Mouse (Mus musculus): ENCODE results near the gene D130043K22Rik. TPM values are rescaled to one million over a fixed set of nuclear protein-coding genes. Genes with fewer than 3 reads are reported as not detected.

Gene D130043K22Rik
- 0.28 TPM in 1 of 2 replicates, not detected in the other for polyA plus RNA-seq (2016; fragmentation: Nextera tagmentation; extraction: Ambion mirVana)

- peak within 1 kb of the TSS; percentile 38 for H3K9ac ChIP-seq
- WGBS = 15% methylated on average over 40 of the region's 40 CpGs
- peak within 1 kb of the TSS; percentile 85 for H3K4me2 ChIP-seq
- H3K27me3 ChIP-seq (replicated peaks) = no peaks in the 10 kb centered on the region; the same call in 1 of the 2 replicates
- peaks cover 8% of the 10 kb centered on the region for H3K36me3 ChIP-seq
- H3K4me1 ChIP-seq (replicated peaks) = peaks cover 8% of the 10 kb centered on the region; the same call in 1 of the 2 replicates
- H3K9me3 ChIP-seq (replicated peaks) = no peaks in the 10 kb centered on the region
- H3K4me3 ChIP-seq = peak within 1 kb of the TSS; percentile 50
- H3K27ac ChIP-seq (ENCODE audit: poor library complexity, severe bottlenecking) = no peak within 1 kb of the TSS
- ATAC-seq (ENCODE audit: insufficient number of reproducible peaks, low FRiP score) = peak; percentile 69; the same call in 1 of the 2 replicates
Observed at GRCm38 (mm10) chr13:24844983-24845955, at the start of gene D130043K22Rik. TSS of gene D130043K22Rik (plus strand) at chr13:24845135.

GRCm38 (mm10) chr13:24798686-24799085 is 46.2 kb upstream of the D130043K22Rik start:
- H3K9ac ChIP-seq = no peak overlapping the region
- H3K4me3 ChIP-seq = no peak overlapping the region
- no peak overlapping the region for H3K4me2 ChIP-seq
- H3K36me3 ChIP-seq = no peaks in the 10 kb centered on the region
- no peaks in the 10 kb centered on the region for H3K9me3 ChIP-seq (replicated peaks)
- H3K27ac ChIP-seq (ENCODE audit: poor library complexity, severe bottlenecking) = no peak overlapping the region
- no peak for ATAC-seq (ENCODE audit: insufficient number of reproducible peaks, low FRiP score)
- H3K27me3 ChIP-seq (replicated peaks) = no peaks in the 10 kb centered on the region
- H3K4me1 ChIP-seq (replicated peaks) = peaks cover 10% of the 10 kb centered on the region
- 96% methylated on average over 4 of the region's 4 CpGs for WGBS

- H3K9ac ChIP-seq = peak overlapping the region; percentile 82; the same call in 1 of the 2 replicates
- no peaks in the 10 kb centered on the region for H3K9me3 ChIP-seq (replicated peaks)
- H3K4me1 ChIP-seq (replicated peaks) = peaks cover 10% of the 10 kb centered on the region
- H3K4me3 ChIP-seq = peak overlapping the region; percentile 100
- H3K27me3 ChIP-seq (replicated peaks) = no peaks in the 10 kb centered on the region
- no peak for ATAC-seq (ENCODE audit: insufficient number of reproducible peaks, low FRiP score)
- WGBS = 67% methylated on average over 5 of the region's 5 CpGs
- H3K27ac ChIP-seq (ENCODE audit: poor library complexity, severe bottlenecking) = no peak overlapping the region; the same call in 1 of the 2 replicates
- H3K4me2 ChIP-seq = peak overlapping the region; percentile 92
- no peaks in the 10 kb centered on the region for H3K36me3 ChIP-seq
Observed at GRCm38 (mm10) chr13:24799378-24799777, 45.6 kb upstream of the D130043K22Rik start.

DNA sequence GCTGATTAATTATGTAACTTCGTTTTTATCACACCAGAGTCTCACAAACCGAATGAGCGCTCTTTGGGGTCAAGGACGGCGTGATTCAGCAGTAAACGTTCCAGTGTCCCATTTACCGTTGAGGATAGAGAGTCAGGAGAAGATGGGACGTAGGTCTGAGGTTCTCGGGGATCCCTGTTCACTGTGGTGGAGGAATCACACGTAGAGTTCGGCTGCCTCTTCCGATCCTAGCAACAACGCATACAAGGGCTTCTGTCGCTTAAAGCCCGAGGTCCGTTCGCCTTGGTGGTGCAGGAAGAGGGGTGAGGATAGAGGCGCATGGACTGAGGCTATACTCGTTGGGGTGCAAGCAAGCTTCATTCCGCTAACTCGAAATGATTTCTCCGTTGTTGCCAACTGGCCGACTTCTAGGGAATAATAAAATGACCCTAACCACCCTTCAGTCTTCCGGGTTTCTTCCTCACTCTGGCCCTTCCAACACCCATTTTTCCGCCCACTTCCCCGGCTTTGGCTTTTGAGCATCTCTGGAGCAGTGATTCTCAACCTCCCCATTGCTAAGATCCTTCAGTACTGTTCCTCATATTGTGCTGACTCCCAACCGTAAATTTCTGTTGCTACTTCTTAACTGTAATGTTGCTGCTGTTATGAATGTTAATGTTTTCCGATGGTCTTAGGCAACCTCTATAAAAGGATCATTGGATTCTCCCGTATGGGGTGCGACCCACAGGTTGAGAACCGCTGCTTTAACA is 44.8 kb upstream of the D130043K22Rik start:
- peak overlapping the region; percentile 92 for H3K4me2 ChIP-seq
- H3K4me1 ChIP-seq (replicated peaks) = peaks cover 13% of the 10 kb centered on the region
- H3K36me3 ChIP-seq = no peaks in the 10 kb centered on the region
- H3K9me3 ChIP-seq (replicated peaks) = no peaks in the 10 kb centered on the region
- H3K27me3 ChIP-seq (replicated peaks) = no peaks in the 10 kb centered on the region
- H3K9ac ChIP-seq = peak overlapping the region; percentile 82
- H3K4me3 ChIP-seq = peak overlapping the region; percentile 100
- H3K27ac ChIP-seq (ENCODE audit: poor library complexity, severe bottlenecking) = peak overlapping the region; percentile 88
- under 1% methylated on average over 31 of the region's 31 CpGs for WGBS
- peak; percentile 2; the same call in 1 of the 2 replicates for ATAC-seq (ENCODE audit: insufficient number of reproducible peaks, low FRiP score)

DNA sequence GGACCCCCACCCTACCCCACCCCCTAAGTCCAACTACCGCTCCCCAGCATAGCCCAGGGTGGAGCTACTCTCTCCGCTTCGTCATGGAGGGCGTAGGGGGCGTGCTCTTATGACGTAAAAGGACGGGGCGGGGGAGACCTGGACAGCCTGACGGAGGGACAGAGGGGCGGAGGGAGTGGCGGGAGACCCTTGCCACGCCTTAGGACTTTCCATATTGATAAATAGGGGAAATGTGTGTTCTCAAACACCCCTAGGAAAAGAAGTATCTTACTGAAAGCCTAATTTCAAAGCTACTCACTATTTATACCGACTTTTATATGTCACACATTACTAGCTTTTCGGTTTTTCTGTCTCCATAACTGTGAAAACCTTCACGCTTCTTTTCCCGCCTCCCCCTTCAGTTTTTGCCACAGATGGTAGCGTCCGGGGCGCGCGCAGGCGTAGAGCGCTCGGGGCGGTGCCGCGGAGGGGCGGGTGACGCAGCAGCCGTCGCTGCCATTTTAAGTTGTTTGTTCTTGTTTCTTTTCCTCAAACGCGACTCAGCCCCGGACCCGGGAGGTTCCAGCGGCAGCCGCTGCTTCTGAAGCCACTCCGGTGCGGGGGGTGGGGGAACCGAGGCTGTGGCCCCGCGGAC is 44.1 kb upstream of the D130043K22Rik start:
- H3K9ac ChIP-seq = peak overlapping the region; percentile 99
- peak; percentile 98 for ATAC-seq (ENCODE audit: insufficient number of reproducible peaks, low FRiP score)
- H3K27me3 ChIP-seq (replicated peaks) = no peaks in the 10 kb centered on the region
- peak overlapping the region; percentile 100 for H3K4me3 ChIP-seq
- peak overlapping the region; percentile 92 for H3K4me2 ChIP-seq
- H3K36me3 ChIP-seq = peaks cover 4% of the 10 kb centered on the region
- H3K4me1 ChIP-seq (replicated peaks) = peaks cover 13% of the 10 kb centered on the region
- WGBS = under 1% methylated on average over 42 of the region's 42 CpGs
- no peaks in the 10 kb centered on the region for H3K9me3 ChIP-seq (replicated peaks)
- H3K27ac ChIP-seq (ENCODE audit: poor library complexity, severe bottlenecking) = peak overlapping the region; percentile 99

DNA sequence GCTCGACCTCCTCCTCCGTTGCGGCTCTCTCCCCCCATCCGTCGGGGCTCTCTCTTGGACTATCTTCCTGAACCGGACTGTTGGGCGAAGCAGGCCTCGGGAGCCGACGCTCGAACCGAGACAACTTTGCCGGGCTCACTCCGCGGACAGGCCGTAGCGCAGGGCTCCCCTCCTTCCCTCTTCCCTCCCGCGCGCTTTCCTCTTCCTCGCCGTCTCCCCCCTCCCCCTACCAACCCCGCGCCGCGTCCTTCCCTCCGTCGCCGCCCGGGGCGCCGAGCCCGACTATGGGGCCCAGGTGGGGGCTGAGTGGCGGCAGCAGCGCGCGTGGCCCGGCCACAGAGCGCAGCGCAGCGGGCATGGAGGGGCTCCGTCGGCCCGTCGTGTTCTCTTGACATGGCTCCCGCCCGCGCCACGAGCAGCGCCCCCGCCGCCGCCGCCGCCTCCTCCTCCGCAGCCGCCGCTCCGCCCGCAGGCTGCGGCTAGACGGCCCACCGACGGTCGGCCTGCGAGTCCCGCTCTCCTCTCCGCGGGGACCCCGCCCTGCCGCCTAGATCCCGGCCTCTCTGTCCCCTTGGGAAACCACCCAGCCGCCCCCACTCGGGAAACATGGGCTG is 43.5 kb upstream of the D130043K22Rik start, which contains the start of gene BC005537:
TSS of gene BC005537 (plus strand) at position 350 of the 614 bp plus-strand sequence.
- WGBS = under 1% methylated on average over 49 of the region's 74 CpGs
- no peaks in the 10 kb centered on the region for H3K9me3 ChIP-seq (replicated peaks)
- H3K36me3 ChIP-seq = peaks cover 8% of the 10 kb centered on the region

GRCm38 (mm10) chr13:24802131-24802691 is 42.7 kb upstream of the D130043K22Rik start:
- Histone ChIP-seq H3K9ac (peak overlapping the region; percentile 99), H3K4me1 (replicated peaks) (peaks cover 16% of the 10 kb centered on the region), H3K27me3 (replicated peaks) (no peaks in the 10 kb centered on the region), H3K4me3 (peak overlapping the region; percentile 100), H3K4me2 (peak overlapping the region; percentile 92), H3K36me3 (peaks cover 13% of the 10 kb centered on the region), H3K27ac (ENCODE audit: poor library complexity, severe bottlenecking) (peak overlapping the region; percentile 99), H3K9me3 (replicated peaks) (no peaks in the 10 kb centered on the region)
- under 1% methylated on average over 26 of the region's 26 CpGs for WGBS
- ATAC-seq (ENCODE audit: insufficient number of reproducible peaks, low FRiP score) = no peak

More for the DNA sequence above, 43.5 kb upstream of the D130043K22Rik start, which contains the start of gene BC005537:
- Histone ChIP-seq H3K27me3 (replicated peaks) (no peaks in the 10 kb centered on the region), H3K4me3 (peak within 1 kb of the TSS; percentile 100), H3K4me1 (replicated peaks) (peaks cover 16% of the 10 kb centered on the region), H3K27ac (ENCODE audit: poor library complexity, severe bottlenecking) (peak within 1 kb of the TSS; percentile 99), H3K9ac (peak within 1 kb of the TSS; percentile 99), H3K4me2 (peak within 1 kb of the TSS; percentile 92)
- ATAC-seq (ENCODE audit: insufficient number of reproducible peaks, low FRiP score) = peak; percentile 45

- ATAC-seq (ENCODE audit: insufficient number of reproducible peaks, low FRiP score) = no peak
- WGBS = 24% methylated on average over 2 of the region's 2 CpGs
- H3K27ac ChIP-seq (ENCODE audit: poor library complexity, severe bottlenecking) = no peak overlapping the region
- H3K9ac ChIP-seq = peak overlapping the region; percentile 99
- peak overlapping the region; percentile 100 for H3K4me3 ChIP-seq
- H3K36me3 ChIP-seq = peaks cover 21% of the 10 kb centered on the region
- H3K9me3 ChIP-seq (replicated peaks) = no peaks in the 10 kb centered on the region
- no peaks in the 10 kb centered on the region for H3K27me3 ChIP-seq (replicated peaks)
- H3K4me1 ChIP-seq (replicated peaks) = peaks cover 16% of the 10 kb centered on the region
- H3K4me2 ChIP-seq = peak overlapping the region; percentile 92
Observed at GRCm38 (mm10) chr13:24803196-24803595, 41.7 kb upstream of the D130043K22Rik start.

DNA sequence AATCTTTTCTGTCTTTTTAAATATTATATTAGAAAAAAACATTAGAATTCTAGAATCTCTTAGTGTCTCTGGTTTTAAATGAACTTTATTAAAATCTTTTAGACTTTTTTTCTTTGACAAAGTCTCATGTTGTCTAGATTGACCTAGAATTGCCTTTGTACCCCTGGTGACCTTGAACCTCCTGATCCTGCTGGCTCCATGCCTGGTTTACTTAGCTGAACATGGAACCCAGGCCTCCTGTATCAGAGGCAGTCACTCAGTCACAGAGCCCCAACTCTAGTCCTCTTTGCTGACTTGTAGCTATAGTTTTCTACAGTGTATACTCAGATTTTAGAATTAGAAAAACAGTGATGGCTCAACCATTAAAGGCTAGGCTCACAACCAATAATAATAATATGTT is 38.9 kb upstream of the D130043K22Rik start:
- H3K9ac ChIP-seq = no peak overlapping the region
- peaks cover 44% of the 10 kb centered on the region for H3K36me3 ChIP-seq
- H3K4me2 ChIP-seq = no peak overlapping the region
- H3K27ac ChIP-seq (ENCODE audit: poor library complexity, severe bottlenecking) = no peak overlapping the region
- no peaks in the 10 kb centered on the region for H3K9me3 ChIP-seq (replicated peaks)
- ATAC-seq (ENCODE audit: insufficient number of reproducible peaks, low FRiP score) = no peak
- peaks cover 9% of the 10 kb centered on the region for H3K4me1 ChIP-seq (replicated peaks)
- H3K4me3 ChIP-seq = no peak overlapping the region
- H3K27me3 ChIP-seq (replicated peaks) = no peaks in the 10 kb centered on the region

- Histone ChIP-seq H3K27me3 (replicated peaks) (no peaks in the 10 kb centered on the region), H3K9me3 (replicated peaks) (no peaks in the 10 kb centered on the region), H3K4me3 (no peak overlapping the region), H3K9ac (no peak overlapping the region), H3K27ac (ENCODE audit: poor library complexity, severe bottlenecking) (no peak overlapping the region), H3K36me3 (peaks cover 74% of the 10 kb centered on the region), H3K4me2 (no peak overlapping the region), H3K4me1 (replicated peaks) (0 out of 2 replicates have a peak, but pooled peaks cover 4% of the 10 kb centered on the region)
- ATAC-seq (ENCODE audit: insufficient number of reproducible peaks, low FRiP score) = no peak
- WGBS = 89% methylated on average over 2 of the region's 2 CpGs
Observed at GRCm38 (mm10) chr13:24812521-24812920, 32.4 kb upstream of the D130043K22Rik start.
